Mouse (Mus musculus) ES-E14 (cell line): ENCODE data around the gene Rasa1. TPM values are rescaled to one million over a fixed set of nuclear protein-coding genes. Genes with fewer than 3 reads are reported as not detected.
A peak's percentile ranks its signal among the peaks of the same experiment; 100 is the strongest.

ENCODE experiments used
- DNase-seq: peaks from one replicate; pipeline ENCODE4 v3.0.0-alpha.2; 2013; ENCODE audit warnings: low read depth, low spot score
- H3K27ac ChIP-seq: 2 replicates; pipeline ENCODE4 v1.5.1; 2012; ENCODE audit warnings: low read depth, mild to moderate bottlenecking, low read length, moderate library complexity, mixed read lengths; ENCODE audit not compliant: poor library complexity, insufficient read depth, severe bottlenecking
- H3K36me3 ChIP-seq: 2 replicates; pipeline ENCODE4 v1.6.1; 2012; ENCODE audit warnings: mild to moderate bottlenecking, low read length, moderate library complexity, mixed read lengths; ENCODE audit not compliant: control insufficient read depth, poor library complexity, insufficient read depth, severe bottlenecking
- H3K4me1 ChIP-seq, 2 experiments: fragments of 150-350 bp in 1 of 2; sonication (generic) in 1 of 2; 2 replicates each; pipeline ENCODE4 v1.6.1; 2012; ENCODE audit warnings: low read length in 2 of 2, mild to moderate bottlenecking in 1 of 2, mixed read lengths in 1 of 2; ENCODE audit not compliant: control insufficient read depth in 2 of 2, insufficient read depth in 2 of 2, poor library complexity in 1 of 2
- H3K4me3 ChIP-seq, 2 experiments: fragments of 150-350 bp in 1 of 2; sonication (generic) in 1 of 2; 2 replicates each; pipeline ENCODE4 v1.5.1; 2012; ENCODE audit warnings: low read length in 2 of 2, low read depth in 1 of 2, mild to moderate bottlenecking in 1 of 2, mixed read lengths in 1 of 2; ENCODE audit not compliant: insufficient read depth in 1 of 2, poor library complexity in 1 of 2, severe bottlenecking in 1 of 2
- H3K9ac ChIP-seq: 2 replicates; pipeline ENCODE4 v1.6.1; 2012; ENCODE audit warnings: low read depth, mild to moderate bottlenecking, low read length, mixed read lengths; ENCODE audit not compliant: poor library complexity, insufficient read depth, severe bottlenecking
- H3K9me3 ChIP-seq: fragments of 150-350 bp; sonication (generic); 2 replicates; pipeline ENCODE4 v1.6.1; 2012; ENCODE audit warnings: low read depth, mild to moderate bottlenecking, low read length; ENCODE audit not compliant: control insufficient read depth, insufficient read depth
- CHD2 ChIP-seq: IDR thresholded peaks from 2 replicates; pipeline ENCODE4 v1.6.1; 2014; ENCODE audit warnings: mild to moderate bottlenecking, low read depth, low read length, inconsistent platforms
- HCFC1 ChIP-seq: IDR thresholded peaks from 2 replicates; pipeline ENCODE4 v1.6.1; 2012; ENCODE audit warnings: low read length, inconsistent platforms, borderline replicate concordance; ENCODE audit not compliant: insufficient read depth
- MAFK ChIP-seq: IDR thresholded peaks from 2 replicates; pipeline ENCODE4 v1.6.1; 2014; ENCODE audit warnings: mild to moderate bottlenecking, low read depth, low read length, inconsistent platforms; ENCODE audit not compliant: insufficient read depth
- ZC3H11A ChIP-seq: IDR thresholded peaks from 2 replicates; pipeline ENCODE4 v1.6.1; 2012; ENCODE audit warnings: low read depth, mild to moderate bottlenecking, inconsistent platforms, low read length, borderline replicate concordance
- ZNF384 ChIP-seq: IDR thresholded peaks from 2 replicates; pipeline ENCODE4 v1.6.1; 2012; ENCODE audit warnings: low read depth, low read length, inconsistent platforms
- in situ Hi-C, 2 experiments: fragments of 600-800 bp; cut with MboI; formaldehyde crosslinking; loops; one replicate each; pipeline ENCODE4 v1.15.1; 2025; ENCODE audit warnings: low sequenced_read_pairs in 2 of 2, inconsistent platforms in 1 of 2; ENCODE audit not compliant: unreplicated experiment in 2 of 2
- total RNA-seq: library from RNA; depleted of rRNA; stranded (reverse); fragments of 300-350 nt; gene quantifications from 2 replicates; pipeline ENCODE4 v1.2.3, GENCODE M21; 2012

The Rasa1 gene
- total RNA-seq, 1 experiment = 34.8 TPM

DNA sequence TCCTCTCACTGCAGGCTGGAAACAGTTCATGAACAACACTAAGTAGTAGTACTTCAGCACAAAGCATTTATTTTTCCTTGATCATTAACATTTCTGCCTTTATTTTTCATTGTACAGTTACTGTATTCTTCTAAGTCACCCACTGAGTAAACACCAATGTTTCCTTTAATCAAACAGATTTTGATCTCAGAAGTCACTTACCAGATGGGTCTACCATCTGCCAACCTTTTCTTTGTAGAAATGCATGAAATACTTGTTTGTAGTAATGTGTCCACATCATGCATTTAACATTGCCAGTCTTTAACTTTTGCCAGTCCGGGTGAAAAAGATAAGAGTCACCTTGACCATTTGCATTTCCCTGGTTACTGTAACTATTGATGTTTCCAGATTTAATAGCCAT, 78.6 kb downstream of the Rasa1 start:
- H3K9ac ChIP-seq = no peak overlapping the region
- H3K9me3 ChIP-seq = no peaks in the 10 kb centered on the region
- H3K4me3 ChIP-seq = no peak overlapping the region
- H3K4me1 ChIP-seq = no peaks in the 10 kb centered on the region
- TF ChIP-seq HCFC1 = no peak
- TF ChIP-seq ZNF384 = no peak
- TF ChIP-seq MAFK = no peak
- no peak for TF ChIP-seq CHD2
- no peaks in the 10 kb centered on the region; the same call in 1 of the 2 replicates for H3K36me3 ChIP-seq
- in situ Hi-C loops = no loop called here
- no peak for DNase-seq
- no peak overlapping the region for H3K27ac ChIP-seq

DNA sequence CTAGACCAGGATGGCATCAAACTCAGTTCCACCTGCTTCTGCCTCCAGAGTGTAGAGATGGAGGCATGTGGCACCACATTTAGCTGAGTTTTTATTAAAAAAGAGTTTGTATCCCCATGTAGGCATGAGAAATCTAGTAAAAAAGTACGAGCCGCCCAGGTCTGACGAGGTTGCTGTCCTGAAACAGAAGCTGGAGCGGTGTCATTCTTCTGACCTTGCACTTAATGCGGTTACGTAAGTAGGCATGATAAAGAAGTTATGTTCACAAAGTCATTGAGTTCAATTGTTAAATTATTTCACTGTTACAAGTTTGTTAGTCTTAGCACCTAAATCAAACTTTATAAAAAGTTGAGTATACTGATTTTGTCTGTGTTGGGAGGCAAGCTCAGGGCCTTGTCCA, 80.3 kb downstream of the Rasa1 start:
- in situ Hi-C loops = no loop called here
- Histone ChIP-seq H3K4me3 (no peak overlapping the region), H3K9ac (no peak overlapping the region), H3K27ac (no peak overlapping the region), H3K4me1 (no peaks in the 10 kb centered on the region), H3K36me3 (no peaks in the 10 kb centered on the region; the same call in 1 of the 2 replicates), H3K9me3 (no peaks in the 10 kb centered on the region)
- TF ChIP-seq HCFC1 (no peak), ZNF384 (no peak), ZC3H11A (no peak), CHD2 (no peak), MAFK (no peak)
- no peak for DNase-seq

DNA sequence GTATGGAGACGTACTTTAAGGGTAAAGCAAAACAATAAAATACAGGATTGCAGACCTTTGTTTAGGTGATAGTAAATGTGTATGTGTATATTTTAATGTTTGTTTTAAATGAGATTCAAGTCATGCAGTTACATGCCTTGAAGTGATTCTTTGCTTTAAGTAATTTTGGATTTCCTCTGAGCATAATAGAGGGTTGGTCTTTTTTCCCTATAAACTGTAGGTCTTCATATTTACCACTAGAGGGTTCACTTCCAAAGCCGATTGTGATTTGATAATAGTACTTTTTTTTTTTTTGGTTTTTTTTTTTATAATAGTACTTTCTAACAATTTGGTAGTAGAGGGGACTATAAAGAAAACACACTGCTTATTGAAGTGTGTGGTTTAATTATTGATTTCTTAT, 81.4 kb downstream of the Rasa1 start:
- H3K27ac ChIP-seq = no peak overlapping the region
- H3K9me3 ChIP-seq = no peaks in the 10 kb centered on the region
- no peaks in the 10 kb centered on the region for H3K4me1 ChIP-seq
- no peak for DNase-seq
- peaks cover 2% of the 10 kb centered on the region for H3K36me3 ChIP-seq
- no peak for TF ChIP-seq HCFC1
- no peak for TF ChIP-seq ZC3H11A
- no peak for TF ChIP-seq CHD2
- peak; percentile 91 for TF ChIP-seq ZNF384
- no peak for TF ChIP-seq MAFK
- H3K4me3 ChIP-seq = no peak overlapping the region
- in situ Hi-C loops = no loop called here
- no peak overlapping the region for H3K9ac ChIP-seq

DNA sequence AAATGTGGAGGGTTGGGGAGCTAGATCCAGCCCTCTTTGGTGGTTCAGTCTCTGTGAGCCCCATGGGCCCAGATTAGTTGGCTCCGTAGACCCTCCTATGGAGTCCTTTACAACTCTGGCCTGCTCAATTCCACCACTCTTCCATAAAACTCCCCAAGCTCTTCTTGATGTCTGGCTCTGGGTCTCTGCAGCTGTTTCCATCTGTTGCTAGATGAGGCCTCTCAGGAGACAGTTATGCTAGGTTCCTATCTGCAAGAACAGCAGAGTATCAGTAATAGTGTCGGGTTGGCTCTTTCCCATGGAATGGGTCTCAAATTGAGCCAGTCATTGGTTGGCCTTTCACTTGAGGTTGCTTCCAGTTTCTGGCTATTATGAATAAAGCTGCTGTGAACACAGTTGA, 97.7 kb downstream of the Rasa1 start:
- H3K9ac ChIP-seq = no peak overlapping the region
- H3K36me3 ChIP-seq = peaks cover 5% of the 10 kb centered on the region; the same call in 1 of the 2 replicates
- H3K4me3 ChIP-seq = no peak overlapping the region
- H3K4me1 ChIP-seq = peaks cover 2 to 3% of the 10 kb centered on the region in 2 experiments; a peak in 1 of 4 replicates
- TF ChIP-seq ZNF384 (no peak), MAFK (no peak), CHD2 (no peak), HCFC1 (no peak), ZC3H11A (no peak)
- no peak overlapping the region for H3K27ac ChIP-seq
- in situ Hi-C loops = no loop called here
- no peaks in the 10 kb centered on the region for H3K9me3 ChIP-seq
- DNase-seq = no peak

DNA sequence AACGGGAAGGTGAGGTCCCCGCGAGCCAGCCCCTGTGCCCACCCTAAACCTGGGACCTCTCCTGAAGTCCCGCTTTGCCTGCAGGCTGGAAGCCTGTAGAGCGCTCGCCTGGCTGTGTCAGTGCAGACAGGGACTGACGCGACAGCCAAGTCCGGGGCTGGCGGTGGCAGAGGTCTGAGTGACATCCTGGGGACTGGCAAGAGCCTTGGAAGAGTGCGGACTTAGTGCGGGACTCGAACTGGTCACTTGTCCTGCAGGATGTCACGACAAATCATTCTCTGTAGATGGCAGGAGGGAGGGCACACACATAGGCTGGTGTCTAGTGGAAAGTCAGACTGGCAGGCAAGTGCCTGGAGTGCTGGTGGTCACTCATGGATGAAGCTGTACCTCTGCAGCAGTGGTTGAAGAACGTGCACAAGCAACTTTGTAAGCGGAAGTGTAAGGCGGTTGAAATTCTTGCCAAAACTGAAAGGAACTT, 99.2 kb downstream of the Rasa1 start:
- in situ Hi-C loops = no loop called here
- Histone ChIP-seq H3K4me1 (no peaks in the 10 kb centered on the region), H3K27ac (peak overlapping the region; percentile 4; the same call in 1 of the 2 replicates), H3K9ac (peak overlapping the region; percentile 83), H3K4me3 (peak overlapping the region; percentile 75 to 93), H3K36me3 (peaks cover 5% of the 10 kb centered on the region; the same call in 1 of the 2 replicates), H3K9me3 (0 out of 2 replicates have a peak, but pooled peaks cover 1% of the 10 kb centered on the region)
- DNase-seq = peak; percentile 13
- TF ChIP-seq ZNF384 (no peak), MAFK (no peak), CHD2 (no peak), ZC3H11A (no peak), HCFC1 (no peak; the same call in 1 of the 2 replicates)
